Mouse (Mus musculus): ENCODE data around the gene Sarm1.

Gene Sarm1

DNA sequence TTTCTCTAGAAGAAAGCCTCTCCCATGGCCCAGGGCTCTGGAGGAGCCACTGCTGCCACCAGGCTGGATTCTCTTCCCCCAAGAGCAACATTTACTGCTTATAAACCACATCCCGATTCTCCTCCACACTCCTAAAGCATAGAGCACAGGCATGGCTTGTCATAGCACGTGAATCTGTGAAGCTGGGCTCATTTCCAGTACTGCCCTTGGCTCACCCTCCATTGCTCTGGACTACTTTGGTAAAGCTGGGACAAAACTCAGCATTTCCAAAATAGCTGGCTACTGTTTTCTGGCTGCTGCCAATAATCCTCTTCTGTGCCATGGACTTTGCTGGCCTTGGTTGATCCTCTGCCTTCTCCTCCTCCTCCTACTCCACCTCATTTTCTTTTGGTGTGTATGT lies 73.2 kb downstream of the Sarm1 start:
- no peak for DNase-seq (ENCODE audit: extremely low spot score, low read depth, low spot score)
